Mouse (Mus musculus): ENCODE measurements around the gene Ppm1m.
"Not testable (repeated sequence)": the region's sequence is repeated elsewhere in the genome, so short reads cannot be mapped to it uniquely, and the experiment has no call there.

Ppm1m gene

GRCm38 (mm10) chr9:106191355-106191754, 8.2 kb downstream of the Ppm1m start:
- no peak for DNase-seq

DNA sequence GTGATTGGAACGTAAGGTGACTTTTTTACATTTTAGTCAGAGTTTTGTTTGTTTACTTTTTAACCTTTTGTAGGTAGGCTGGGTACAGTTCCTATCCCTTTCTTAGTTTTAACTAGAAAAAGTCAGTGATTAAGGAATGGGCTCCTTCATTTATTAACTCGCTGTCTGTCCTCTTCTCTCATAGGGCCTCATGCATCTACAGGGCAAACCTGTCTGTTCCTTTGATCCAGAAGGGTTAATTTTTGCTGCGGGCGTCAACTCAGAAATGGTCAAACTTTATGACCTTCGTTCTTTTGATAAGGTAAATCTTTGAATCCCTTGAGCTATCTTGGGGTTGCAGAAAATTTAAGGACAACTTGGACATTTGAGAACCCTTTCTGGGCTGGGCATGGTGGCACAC, 15.6 kb downstream of the Ppm1m start:
- no peak for DNase-seq

DNA sequence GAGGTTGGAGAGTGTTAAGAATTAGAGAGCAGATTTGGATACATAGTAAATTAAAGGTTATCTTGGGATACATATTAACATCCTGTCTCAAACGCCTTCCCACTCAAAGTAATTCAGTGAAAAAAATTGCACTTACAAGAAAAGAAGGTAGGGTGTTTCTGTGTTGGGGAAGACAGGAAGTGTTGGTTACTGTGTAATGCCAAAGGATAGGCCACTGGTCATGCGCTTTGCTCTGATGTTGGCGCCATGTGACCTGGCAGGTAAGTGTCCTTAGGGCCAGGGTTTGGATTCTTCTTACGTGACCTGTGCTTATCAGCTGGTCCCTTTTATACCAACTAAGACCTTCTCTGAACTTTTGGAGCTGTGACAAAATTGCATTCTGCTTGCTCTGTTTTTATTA, 17.4 kb downstream of the Ppm1m start:
- DNase-seq, result no peak

GRCm38 (mm10) chr9:106179964-106180363, 19.6 kb downstream of the Ppm1m start:
- DNase-seq, result no peak

GRCm38 (mm10) chr9:106179454-106179853, 20.1 kb downstream of the Ppm1m start:
- DNase-seq, result no peak

DNA sequence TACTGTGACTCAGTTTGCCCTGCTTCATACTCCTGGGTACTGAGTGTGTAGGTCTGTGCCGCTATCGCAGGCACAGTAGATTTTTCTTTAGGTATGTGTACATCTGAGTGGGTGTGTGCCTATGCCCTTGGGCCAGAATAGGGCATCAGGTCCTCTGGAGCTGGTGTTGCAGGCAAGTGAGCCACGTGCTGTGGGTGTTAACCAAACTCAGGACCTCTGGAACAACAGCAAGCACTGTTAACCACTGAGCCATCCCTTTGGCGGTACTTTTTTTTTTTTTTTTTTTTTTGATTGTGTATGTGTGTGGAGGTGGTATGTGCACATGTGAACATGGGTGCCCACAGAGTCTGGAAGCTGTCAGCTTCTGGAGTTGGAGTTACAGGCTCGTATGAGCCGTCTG, 21.7 kb downstream of the Ppm1m start:
- DNase-seq, result no peak

DNA sequence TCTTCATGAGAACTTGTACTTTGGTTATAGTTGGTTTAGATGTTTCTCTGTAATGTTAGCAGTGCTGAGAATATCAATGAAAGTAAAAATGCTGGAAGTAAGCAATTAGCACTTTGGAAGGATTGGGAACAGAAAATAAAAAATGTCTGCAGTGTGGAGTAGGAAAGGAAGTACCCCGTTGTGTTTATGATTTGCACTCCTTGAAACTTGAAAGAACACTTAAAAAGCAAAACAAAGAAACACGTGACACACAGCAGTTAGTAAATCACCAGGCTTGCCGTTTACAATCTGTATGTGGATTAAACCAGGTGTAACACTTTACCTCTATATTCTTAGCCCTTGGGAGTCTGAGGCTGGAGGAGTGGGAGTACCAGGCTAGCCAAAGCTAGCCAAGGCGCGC, 22.8 kb downstream of the Ppm1m start:
- DNase-seq, result no peak

DNA sequence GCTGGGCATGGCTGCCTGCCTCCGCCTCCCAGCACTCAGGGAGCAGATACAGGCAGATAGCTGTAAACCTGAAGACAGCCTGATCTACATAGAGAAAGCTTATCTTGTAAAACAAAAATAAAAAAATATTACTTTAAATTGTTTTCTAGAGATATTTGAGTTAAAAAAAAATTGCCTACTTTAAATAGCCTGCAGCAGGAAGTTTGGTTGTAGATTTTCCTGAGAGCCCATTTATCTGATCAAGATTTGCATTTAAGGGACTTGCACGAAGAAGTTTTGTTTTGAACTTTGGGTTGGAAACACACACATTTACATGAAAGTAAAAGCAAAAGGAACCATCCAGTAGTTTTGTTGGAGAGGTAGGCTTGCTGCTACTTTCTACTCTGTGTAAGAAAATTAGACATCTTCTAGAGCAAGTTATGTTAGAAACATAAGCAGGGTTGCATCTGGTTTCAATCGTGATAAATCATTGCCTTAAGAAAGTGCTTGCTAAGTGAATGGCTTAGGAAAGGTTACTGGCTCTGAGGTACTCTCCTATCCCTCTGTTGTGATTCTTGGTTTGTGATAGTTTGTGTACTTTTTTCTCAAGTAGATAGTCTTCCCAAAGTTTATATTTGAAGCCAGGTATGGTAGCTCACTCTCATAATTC, 23.9 kb downstream of the Ppm1m start:
- no peak for DNase-seq

GRCm38 (mm10) chr9:106173363-106173762, 26.2 kb downstream of the Ppm1m start:
- DNase-seq, result no peak

GRCm38 (mm10) chr9:106172527-106172926, 27.0 kb downstream of the Ppm1m start:
- DNase-seq, result no peak

DNA sequence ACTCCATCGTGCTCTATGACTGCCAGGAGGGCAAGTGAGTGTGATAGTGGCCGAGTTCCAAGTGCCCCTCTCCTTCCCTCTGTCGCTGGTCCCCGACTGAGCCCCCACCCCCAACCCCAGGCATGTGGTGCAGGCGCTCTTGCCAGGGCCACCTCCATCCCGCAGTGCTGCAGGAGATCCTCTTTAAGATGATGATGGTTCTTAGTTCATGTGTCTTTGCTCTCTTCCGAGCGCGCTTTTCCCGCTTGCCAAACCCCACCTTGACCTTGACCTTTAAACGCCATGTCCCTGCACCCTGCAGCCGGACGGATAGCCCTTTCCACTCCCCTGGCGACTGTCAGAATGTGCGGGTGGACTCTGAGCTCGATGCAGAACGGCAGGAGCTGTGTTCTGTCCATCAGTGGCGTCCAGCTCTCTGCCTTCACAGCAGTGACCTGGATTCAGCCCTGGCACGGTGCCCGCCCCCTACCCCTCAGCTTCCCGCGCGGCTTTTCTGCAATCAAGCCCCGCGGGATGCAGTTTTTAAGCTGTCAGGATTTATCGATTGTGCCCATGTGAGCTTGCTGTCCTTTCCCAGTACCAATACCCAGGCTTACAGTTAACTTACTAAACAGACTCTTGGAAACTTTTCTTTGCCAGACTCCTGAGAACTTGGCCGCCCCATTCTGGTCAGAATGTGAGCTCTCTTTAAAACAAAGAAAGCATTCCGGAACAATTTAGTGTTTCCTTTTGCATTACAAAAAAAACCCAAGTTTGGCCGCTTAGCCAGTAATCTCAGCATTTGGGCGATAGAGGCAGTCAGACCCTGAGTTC, 28.0 kb downstream of the Ppm1m start:
- DNase-seq, result no peak

DNA sequence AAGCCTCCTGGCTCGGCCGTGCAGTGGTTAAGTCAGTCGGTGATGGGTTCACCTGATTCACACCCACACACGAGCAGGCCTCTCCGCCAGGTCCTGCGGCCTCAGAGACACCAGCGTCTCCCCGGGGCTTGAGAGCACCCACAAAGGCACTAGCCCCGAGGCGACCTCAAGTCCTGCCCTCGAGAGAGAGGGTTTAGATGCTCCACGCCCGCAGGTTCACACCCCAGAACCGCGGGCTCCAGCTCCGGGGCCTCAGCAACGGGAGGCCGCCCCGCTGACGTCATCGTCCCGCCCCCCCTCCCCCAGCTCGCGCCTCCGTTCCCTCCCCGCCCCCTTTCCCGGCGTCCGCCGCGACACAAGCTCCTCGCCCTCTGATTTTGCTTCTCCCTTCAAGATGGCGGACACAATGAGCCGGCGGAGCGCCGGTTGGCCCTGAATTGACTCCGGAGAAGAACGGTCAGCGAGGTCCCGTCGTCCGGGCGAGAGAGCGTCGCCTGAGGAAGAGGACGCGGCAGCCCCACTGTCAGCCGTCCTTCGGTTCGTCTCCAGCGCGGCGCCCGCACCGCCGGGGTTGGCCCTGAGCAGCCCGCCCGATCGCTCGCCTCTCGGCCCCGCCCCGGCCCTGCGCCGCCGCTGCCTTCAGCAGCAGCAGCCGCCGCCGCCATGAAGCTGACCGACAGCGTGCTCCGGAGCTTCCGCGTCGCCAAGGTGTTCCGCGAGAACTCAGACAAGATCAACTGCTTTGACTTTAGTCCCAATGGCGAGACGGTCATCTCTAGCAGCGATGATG, 28.8 kb downstream of the Ppm1m start, which contains the start of gene Wdr82:
TSS of gene Wdr82 (plus strand) at position 373 of the 790 bp plus-strand sequence.
- peak; percentile 90 to 91 for DNase-seq

DNA sequence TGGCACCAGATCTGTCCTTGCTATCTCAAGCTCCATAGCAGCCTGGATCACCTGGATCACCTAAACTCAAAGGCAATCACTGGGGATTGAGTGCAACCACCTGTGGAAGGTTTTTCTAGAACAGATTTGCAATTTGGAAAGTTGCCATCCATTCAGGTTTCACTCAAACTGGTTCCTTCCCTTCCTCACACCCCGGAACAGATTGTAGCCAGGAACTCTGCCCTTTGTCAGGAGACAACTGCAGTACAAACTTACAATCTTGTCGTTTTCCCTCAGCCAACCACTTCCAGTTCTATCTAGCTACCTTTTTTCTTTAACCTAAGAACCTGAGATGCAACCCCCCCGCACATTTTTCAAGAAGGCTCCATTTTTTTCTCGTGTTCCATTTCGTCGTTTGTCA, 29.6 kb downstream of the Ppm1m start:
- no peak for DNase-seq

- not testable (repeated sequence) for DNase-seq
Observed at GRCm38 (mm10) chr9:106169006-106169405, 30.5 kb downstream of the Ppm1m start.

DNA sequence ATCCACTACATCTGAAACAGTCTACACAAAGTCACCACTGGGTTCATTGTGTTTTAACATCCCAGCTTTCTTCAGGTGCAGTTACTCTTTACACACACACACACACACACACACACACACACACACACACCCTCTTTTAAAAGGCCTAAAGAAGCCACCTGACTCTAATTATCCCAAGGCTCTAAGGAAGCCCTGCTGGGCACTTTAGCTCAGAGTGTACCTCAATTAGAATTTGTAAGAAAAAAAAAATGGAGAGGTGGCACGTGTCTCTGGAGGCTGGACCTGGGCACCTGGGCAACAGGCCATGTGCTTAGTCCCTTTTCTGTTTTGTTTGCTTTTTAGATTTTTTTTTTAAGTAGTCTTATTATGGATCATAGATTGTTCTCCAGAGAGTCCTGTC, 31.8 kb downstream of the Ppm1m start:
- no peak for DNase-seq

DNA sequence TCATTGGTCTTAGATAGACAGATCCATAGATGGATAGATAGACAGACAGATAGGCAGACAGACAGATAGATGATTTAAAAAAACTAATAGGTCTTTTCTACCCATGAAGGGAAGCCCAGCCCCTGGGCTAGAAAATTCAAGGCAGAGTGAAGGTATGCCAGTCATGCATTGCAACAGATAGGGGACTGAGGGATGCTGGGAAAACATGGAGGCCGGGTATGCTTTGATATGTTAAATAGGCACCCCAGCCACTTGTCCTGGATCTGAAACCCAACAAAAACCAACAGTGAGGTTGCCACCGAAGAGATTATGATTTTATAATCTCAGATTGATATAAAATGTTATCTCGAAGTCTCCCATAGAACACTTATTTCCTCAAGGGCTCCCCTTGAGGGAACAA, 32.3 kb downstream of the Ppm1m start:
- DNase-seq, result no peak

GRCm38 (mm10) chr9:106166709-106167108, 32.8 kb downstream of the Ppm1m start:
- DNase-seq, result no peak

DNA sequence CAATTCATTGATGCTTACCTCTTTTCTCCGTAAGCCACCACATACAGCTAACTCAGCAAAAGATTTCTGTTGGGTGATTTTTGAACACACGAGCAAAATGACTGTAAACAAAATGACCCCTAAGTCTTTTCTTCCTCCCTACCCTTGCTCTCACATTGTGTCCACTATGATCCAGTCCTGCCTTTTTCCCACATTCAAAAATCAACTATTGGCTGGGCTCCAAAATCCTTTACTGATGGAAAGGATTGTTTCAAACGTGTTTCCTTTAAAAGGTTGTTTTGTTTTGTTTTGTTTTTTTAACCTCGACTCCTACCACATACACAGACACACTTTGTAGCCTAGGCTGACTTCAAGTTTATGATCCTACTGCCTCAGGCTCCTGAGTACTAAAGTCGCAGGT, 39.1 kb downstream of the Ppm1m start:
- DNase-seq, result no peak

GRCm38 (mm10) chr9:106159784-106160301, 39.7 kb downstream of the Ppm1m start:
- peak; percentile 85 to 87 for DNase-seq

DNA sequence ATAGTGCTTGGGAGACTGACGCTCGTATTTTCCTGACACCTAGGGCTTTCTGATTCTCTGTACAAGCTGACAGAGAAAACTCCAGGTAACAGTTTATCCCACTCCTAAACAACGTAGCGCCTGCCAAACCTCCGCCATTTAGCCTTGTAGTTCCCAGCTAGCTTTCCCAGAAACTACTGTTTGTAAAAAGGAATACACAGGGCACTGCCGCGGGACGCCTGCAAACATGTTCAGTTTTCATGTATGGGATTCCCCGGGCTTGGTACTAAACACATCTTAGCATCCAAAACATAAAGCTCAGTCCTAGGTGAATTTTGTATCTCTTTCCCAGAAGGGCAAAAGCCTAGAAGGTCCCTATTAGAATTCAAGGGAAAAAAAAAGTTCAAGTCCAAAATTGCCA, 40.3 kb downstream of the Ppm1m start:
- no peak for DNase-seq

- no peak for DNase-seq
Observed at GRCm38 (mm10) chr9:106158037-106158491, 41.5 kb downstream of the Ppm1m start, which contains the start of gene Glyctk. Gene Glyctk, minus strand, starts transcription at chr9:106158138.

- no peak for DNase-seq
Observed at GRCm38 (mm10) chr9:106157623-106157925, 42.0 kb downstream of the Ppm1m start.

- DNase-seq, result no peak
Observed at GRCm38 (mm10) chr9:106156921-106157622, 42.5 kb downstream of the Ppm1m start.
